Mouse (Mus musculus) cerebellum, adult 2 months (tissue): ENCODE results near the gene 1700011L22Rik.

Experiments
- CTCF ChIP-seq: fragments of 200-500 bp; IDR thresholded peaks from 2 replicates; pipeline ENCODE4 v1.5.1; 2011; ENCODE audit warnings: low read depth, mild to moderate bottlenecking, control low read depth, low read length, moderate library complexity, borderline replicate concordance; ENCODE audit not compliant: insufficient read depth
- POLR2A ChIP-seq: fragments of 200-500 bp; IDR thresholded peaks from 2 replicates; pipeline ENCODE4 v1.6.1; 2011; ENCODE audit warnings: low read length, control low read depth, borderline replicate concordance; ENCODE audit not compliant: insufficient read depth

DNA sequence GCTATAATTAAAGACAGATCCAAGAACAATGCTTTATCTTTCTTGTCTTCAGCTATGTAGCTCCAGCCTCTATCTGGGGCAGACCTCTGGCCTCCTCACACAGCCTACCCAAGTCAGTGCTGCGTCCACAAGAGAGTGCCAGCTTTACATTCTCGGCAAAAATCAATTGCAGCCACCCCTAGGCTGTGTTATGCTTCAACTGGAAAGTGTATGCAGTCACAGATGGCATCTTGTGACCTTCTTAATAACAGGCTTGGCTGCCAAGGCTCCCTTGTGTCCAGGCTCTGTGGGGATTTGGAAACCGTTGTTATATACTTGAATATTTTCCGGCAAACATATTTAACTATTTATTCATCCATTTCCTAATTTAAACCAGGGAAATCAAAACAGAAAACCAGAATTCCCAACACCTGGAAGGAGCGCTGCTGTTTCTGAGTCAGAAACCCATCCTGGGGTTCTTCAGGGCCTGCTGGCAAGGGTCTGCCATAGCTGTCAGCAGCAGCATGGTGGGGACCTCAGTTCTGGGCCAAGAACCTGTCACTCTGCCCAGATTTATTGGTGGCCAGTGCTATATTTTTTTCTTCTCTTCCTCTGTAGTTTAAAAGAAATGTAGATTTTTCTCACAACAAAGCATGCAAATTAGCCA, 26.1 kb downstream of the 1700011L22Rik start:
- no peak for TF ChIP-seq CTCF
- no peak for TF ChIP-seq POLR2A
